Mouse (Mus musculus) forebrain, embryonic 11.5 days (tissue): ENCODE measurements at regions not wholly inside any gene's neighbourhood (a gene's known extent, or its start where the extent isn't known, plus 50 kb on each side); places are given as distances from the start of the nearest gene placed in this dataset.

Experiments used
- ATAC-seq: fragments of 200-750 bp; cut with Nextera tagmentation; replicated peaks from 2 replicates; pipeline ENCODE4 v1.8.0; 2017; ENCODE audit warnings: moderate TSS enrichment; ENCODE audit not compliant: low FRiP score
- DNase-seq: peaks from one replicate; pipeline ENCODE4 v3.0.0-alpha.2; 2017; ENCODE audit warnings: low spot score
- H3K27ac ChIP-seq: fragments of 300-500 bp; sonication (generic); 2 replicates; pipeline ENCODE4 v1.5.1; 2014; ENCODE audit warnings: low read depth, low read length
- H3K27me3 ChIP-seq: fragments of 300-500 bp; sonication (generic); 2 replicates; pipeline ENCODE4 v1.6.1; 2014; ENCODE audit warnings: mild to moderate bottlenecking, low read length, mixed read lengths; ENCODE audit not compliant: control insufficient read depth, insufficient read depth
- H3K36me3 ChIP-seq: fragments of 300-500 bp; sonication (generic); 2 replicates; pipeline ENCODE4 v1.6.1; 2014; ENCODE audit warnings: mild to moderate bottlenecking, low read length, moderate library complexity, mixed read lengths; ENCODE audit not compliant: control insufficient read depth, insufficient read depth
- H3K4me1 ChIP-seq: fragments of 300-500 bp; sonication (generic); replicated peaks from 2 replicates; pipeline ENCODE4 v1.6.1; 2014; ENCODE audit warnings: low read length, mixed read lengths; ENCODE audit not compliant: control insufficient read depth, insufficient read depth
- H3K4me2 ChIP-seq: fragments of 300-500 bp; sonication (generic); 2 replicates; pipeline ENCODE4 v1.6.1; 2014; ENCODE audit warnings: low read depth, mild to moderate bottlenecking, low read length, moderate library complexity, mixed read lengths; ENCODE audit not compliant: severe bottlenecking
- H3K4me3 ChIP-seq: fragments of 300-500 bp; sonication (generic); 2 replicates; pipeline ENCODE4 v1.5.1; 2014; ENCODE audit warnings: low read depth, low read length
- H3K9ac ChIP-seq: fragments of 300-500 bp; sonication (generic); 2 replicates; pipeline ENCODE4 v1.6.1; 2014; ENCODE audit warnings: low read length
- H3K9me3 ChIP-seq: fragments of 300-500 bp; sonication (generic); 2 replicates; pipeline ENCODE4 v1.6.1; 2016; ENCODE audit warnings: low read length, mixed read lengths; ENCODE audit not compliant: control insufficient read depth
- WGBS: fragments of 180-500 bp; shearing (Covaris S2); extraction: QIAGEN DNeasy Blood & Tissue Kit; methylation state at CpG from one replicate; pipeline ENCODE4 v1.1.7; 2014; 5-methylcytosine and 5-hydroxymethylcytosine counted together

GRCm38 (mm10) chr10:15174421-15174820 is 456.4 kb upstream of the Gje1 start:
- ATAC-seq (no peak), DNase-seq (no peak)
- Histone ChIP-seq H3K9ac (no peak overlapping the region), H3K27me3 (no peaks in the 10 kb centered on the region), H3K27ac (no peak overlapping the region), H3K4me1 (no peaks in the 10 kb centered on the region), H3K36me3 (no peaks in the 10 kb centered on the region), H3K4me2 (no peak overlapping the region), H3K4me3 (no peak overlapping the region), H3K9me3 (no peaks in the 10 kb centered on the region)
- 78% methylated on average over 1 of the region's 1 CpGs for WGBS

DNA sequence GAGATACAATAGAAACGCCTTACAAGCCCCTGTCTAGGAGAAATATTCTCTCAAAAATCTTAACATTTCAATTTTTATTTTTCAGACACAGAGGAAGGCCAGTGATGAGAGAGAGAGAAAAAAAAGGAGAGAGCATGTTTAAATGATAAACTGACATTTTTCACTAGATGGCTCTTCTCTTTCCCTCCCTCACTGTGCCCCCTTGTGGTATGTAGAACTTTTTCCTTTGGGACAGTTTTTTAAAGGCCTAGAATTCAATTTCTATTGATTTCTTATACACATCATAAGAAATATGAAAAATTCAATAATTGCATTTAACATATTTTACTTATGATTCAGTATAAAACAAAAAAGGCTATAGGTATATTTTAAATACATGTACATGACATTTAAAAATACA is 454.5 kb upstream of the Gje1 start:
- Histone ChIP-seq H3K9ac (no peak overlapping the region), H3K9me3 (no peaks in the 10 kb centered on the region), H3K4me2 (no peak overlapping the region), H3K4me1 (no peaks in the 10 kb centered on the region), H3K36me3 (no peaks in the 10 kb centered on the region), H3K4me3 (no peak overlapping the region), H3K27me3 (no peaks in the 10 kb centered on the region), H3K27ac (no peak overlapping the region)
- DNase-seq, result no peak
- 71% methylated on average over 1 of the region's 1 CpGs for WGBS
- ATAC-seq, result no peak

- WGBS, result 86% methylated on average over 2 of the region's 2 CpGs
- no peak overlapping the region for H3K9ac ChIP-seq
- no peak overlapping the region for H3K27ac ChIP-seq
- H3K4me1 ChIP-seq, result no peaks in the 10 kb centered on the region
- H3K36me3 ChIP-seq, result no peaks in the 10 kb centered on the region
- DNase-seq (no peak), ATAC-seq (no peak)
- H3K4me2 ChIP-seq, result no peak overlapping the region
- no peak overlapping the region for H3K4me3 ChIP-seq
- no peaks in the 10 kb centered on the region for H3K9me3 ChIP-seq
- H3K27me3 ChIP-seq, result no peaks in the 10 kb centered on the region
Measured at GRCm38 (mm10) chr10:15140703-15141102, 422.7 kb upstream of the Gje1 start.
